Mouse (Mus musculus) intestine, embryonic 16.5 days (tissue): ENCODE measurements at regions not wholly inside any gene's neighbourhood (a gene's known extent, or its start where the extent isn't known, plus 50 kb on each side); places are given as distances from the start of the nearest gene placed in this dataset.

Source experiments
- ATAC-seq: fragments of 200-750 bp; cut with Nextera tagmentation; 2 replicates; pipeline ENCODE4 v1.8.0; 2017; ENCODE audit warnings: moderate TSS enrichment, moderate library complexity
- H3K27ac ChIP-seq: fragments of 300-500 bp; sonication (generic); 2 replicates; pipeline ENCODE4 v1.5.1; 2014; ENCODE audit warnings: mild to moderate bottlenecking, low read length
- H3K27me3 ChIP-seq: fragments of 300-500 bp; sonication (generic); replicated peaks from 2 replicates; pipeline ENCODE4 v1.6.1; 2014; ENCODE audit warnings: low read length, control low read depth, mixed read lengths; ENCODE audit not compliant: control insufficient read depth, insufficient read depth
- H3K36me3 ChIP-seq: fragments of 300-500 bp; sonication (generic); 2 replicates; pipeline ENCODE4 v1.6.1; 2014; ENCODE audit warnings: low read length, control low read depth; ENCODE audit not compliant: control insufficient read depth, insufficient read depth
- H3K4me1 ChIP-seq: fragments of 300-500 bp; sonication (generic); 2 replicates; pipeline ENCODE4 v1.6.1; 2014; ENCODE audit warnings: low read length, control low read depth, mixed read lengths; ENCODE audit not compliant: control insufficient read depth, insufficient read depth
- H3K4me2 ChIP-seq: fragments of 300-500 bp; sonication (generic); 2 replicates; pipeline ENCODE4 v1.6.1; 2014; ENCODE audit warnings: low read depth, low read length, control low read depth
- H3K4me3 ChIP-seq: fragments of 300-500 bp; sonication (generic); 2 replicates; pipeline ENCODE4 v1.5.1; 2014; ENCODE audit warnings: mild to moderate bottlenecking, low read length
- H3K9ac ChIP-seq: fragments of 300-500 bp; sonication (generic); 2 replicates; pipeline ENCODE4 v1.6.1; 2014; ENCODE audit warnings: low read depth, low read length
- H3K9me3 ChIP-seq: fragments of 300-500 bp; sonication (generic); 2 replicates; pipeline ENCODE4 v1.6.1; 2016; ENCODE audit warnings: low read length, control low read depth; ENCODE audit not compliant: control insufficient read depth
- WGBS: fragments of 180-500 bp; shearing (Covaris S2); extraction: QIAGEN DNeasy Blood & Tissue Kit; methylation state at CpG from one replicate; pipeline ENCODE4 v1.1.7; 2014; 5-methylcytosine and 5-hydroxymethylcytosine counted together

DNA sequence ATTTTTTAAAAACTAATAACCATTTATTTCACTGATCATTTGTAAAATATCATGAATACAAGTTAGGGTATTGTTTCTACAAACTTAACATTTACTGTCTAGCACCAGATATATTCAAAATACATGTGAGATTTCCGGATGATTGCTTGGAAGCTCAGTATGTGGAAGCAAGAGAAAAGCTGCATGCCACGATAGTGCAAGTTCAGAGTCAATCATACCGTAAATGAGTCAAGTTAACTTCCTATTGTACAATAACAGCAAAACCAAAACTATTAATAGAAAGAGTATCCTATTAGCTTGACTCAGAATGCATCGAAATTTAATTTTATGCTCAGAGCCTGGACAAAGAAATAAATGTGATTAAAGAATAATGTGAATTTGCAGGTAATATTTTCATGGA is 1284.6 kb upstream of the Cited2 start:
- 82% methylated on average over 4 of the region's 4 CpGs for WGBS
- Histone ChIP-seq H3K36me3 (no peaks in the 10 kb centered on the region), H3K27me3 (no peaks in the 10 kb centered on the region), H3K9me3 (no peaks in the 10 kb centered on the region), H3K4me3 (no peak overlapping the region), H3K9ac (no peak overlapping the region), H3K4me2 (no peak overlapping the region), H3K27ac (no peak overlapping the region), H3K4me1 (no peaks in the 10 kb centered on the region)
- no peak for ATAC-seq

DNA sequence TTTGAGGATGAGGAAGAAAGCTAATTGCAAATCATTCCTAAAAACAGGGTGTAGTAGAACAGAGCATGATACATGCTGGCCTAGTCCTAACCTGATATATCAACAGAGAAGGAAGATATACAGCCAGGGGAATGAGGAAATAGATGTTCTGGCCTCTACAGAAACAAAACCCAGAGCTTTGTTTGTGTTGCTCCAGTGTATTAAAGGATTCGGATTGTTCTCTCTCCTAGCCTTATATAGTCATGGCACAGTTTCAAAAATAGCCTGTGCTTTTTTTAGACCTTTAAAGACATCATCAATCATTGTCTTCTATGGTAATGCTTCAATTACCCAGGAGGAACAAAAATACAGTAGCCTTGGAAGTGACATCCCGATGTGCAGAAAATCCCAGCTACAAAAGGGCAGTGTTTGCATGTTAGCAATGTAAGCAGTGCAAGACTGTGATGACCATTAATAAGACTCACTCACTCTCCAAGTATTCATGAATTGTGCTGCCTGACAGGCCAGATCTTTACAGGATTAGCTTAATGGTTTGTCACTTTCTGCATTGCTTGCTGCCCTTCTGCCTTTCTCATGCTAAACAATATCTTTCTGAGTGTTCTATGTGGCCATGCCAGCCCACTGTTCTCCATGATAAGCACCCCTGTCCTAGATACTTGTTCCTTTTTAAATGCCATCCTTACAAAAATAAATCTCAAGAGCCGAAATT is 1281.9 kb upstream of the Cited2 start:
- Histone ChIP-seq H3K27ac (no peak overlapping the region), H3K4me2 (no peak overlapping the region), H3K9ac (no peak overlapping the region), H3K27me3 (no peaks in the 10 kb centered on the region), H3K36me3 (no peaks in the 10 kb centered on the region), H3K4me1 (no peaks in the 10 kb centered on the region), H3K9me3 (no peaks in the 10 kb centered on the region), H3K4me3 (no peak overlapping the region)
- WGBS: 32% methylated on average over 3 of the region's 3 CpGs
- ATAC-seq: peak; percentile 28; the same call in 1 of the 2 replicates

DNA sequence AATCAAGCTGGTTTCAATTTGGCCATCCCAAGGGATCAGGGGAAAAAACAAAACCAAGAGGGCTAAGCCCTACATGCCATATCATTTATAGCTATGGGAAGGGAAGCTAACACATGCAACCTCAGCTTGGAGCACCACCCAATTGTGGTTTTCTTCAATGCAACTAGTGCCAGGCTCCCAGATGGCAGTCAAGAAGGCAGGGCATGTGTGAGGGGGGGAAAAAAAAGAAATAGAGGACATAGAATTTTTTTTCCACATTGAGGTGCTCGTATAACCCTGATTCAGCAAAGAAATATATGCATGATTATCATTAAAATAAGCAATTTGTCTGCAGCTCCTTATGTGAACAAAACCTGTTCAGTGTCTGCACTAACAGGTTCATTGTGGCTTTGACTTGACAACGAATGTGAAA is 1281.4 kb upstream of the Cited2 start:
- 83% methylated on average over 2 of the region's 2 CpGs for WGBS
- H3K9me3 ChIP-seq: no peaks in the 10 kb centered on the region

DNA sequence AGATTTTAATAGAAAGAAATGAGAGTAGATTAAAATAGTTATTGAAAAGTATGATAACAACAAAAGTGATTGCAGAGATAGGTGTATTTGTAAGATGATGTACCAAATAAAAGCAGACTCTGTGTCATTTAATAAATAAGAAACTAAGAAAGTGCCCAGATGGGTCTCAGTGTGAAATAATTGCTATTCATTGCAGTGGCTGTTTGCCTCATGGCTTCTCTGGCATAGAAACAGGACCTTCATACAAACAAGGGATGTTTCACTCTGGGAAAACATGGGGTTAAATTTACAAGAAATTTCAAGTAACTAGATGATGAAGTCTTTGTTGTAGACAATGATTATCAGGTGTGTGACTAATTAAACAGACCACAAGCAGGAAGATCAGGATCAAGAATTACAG is 1279.1 kb upstream of the Cited2 start:
- no peaks in the 10 kb centered on the region for H3K36me3 ChIP-seq
- H3K4me3 ChIP-seq: no peak overlapping the region
- H3K4me1 ChIP-seq: no peaks in the 10 kb centered on the region
- no peak overlapping the region for H3K9ac ChIP-seq
- no peaks in the 10 kb centered on the region for H3K9me3 ChIP-seq
- no peak overlapping the region for H3K27ac ChIP-seq
- ATAC-seq: no peak
- H3K27me3 ChIP-seq: no peaks in the 10 kb centered on the region
- no peak overlapping the region for H3K4me2 ChIP-seq

More for the DNA sequence above, 1281.4 kb upstream of the Cited2 start:
- Histone ChIP-seq H3K27me3 (no peaks in the 10 kb centered on the region), H3K4me3 (no peak overlapping the region), H3K4me2 (no peak overlapping the region), H3K27ac (no peak overlapping the region), H3K4me1 (no peaks in the 10 kb centered on the region), H3K36me3 (no peaks in the 10 kb centered on the region), H3K9ac (no peak overlapping the region)
- ATAC-seq: no peak

DNA sequence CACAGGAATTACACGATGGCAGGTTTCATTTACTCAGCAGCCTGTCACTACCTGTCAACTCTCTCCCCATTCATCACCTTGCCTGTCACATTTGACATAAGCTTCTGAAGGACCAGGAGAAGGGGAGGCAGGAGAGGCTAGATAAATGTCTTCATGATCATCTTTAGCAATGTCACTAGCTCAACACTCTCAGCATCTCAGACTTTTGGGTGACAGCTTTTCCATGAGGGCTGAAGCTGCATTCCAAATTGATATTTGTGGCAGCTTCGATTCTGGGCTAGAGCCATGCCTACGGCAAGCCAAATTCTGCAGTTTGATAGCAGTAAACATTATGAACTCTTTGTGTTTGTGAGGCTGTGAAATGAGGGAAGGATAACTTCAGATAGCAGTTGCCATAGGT is 1255.1 kb upstream of the Cited2 start:
- WGBS: 67% methylated on average over 3 of the region's 3 CpGs
- Histone ChIP-seq H3K27me3 (no peaks in the 10 kb centered on the region), H3K4me3 (no peak overlapping the region), H3K9me3 (no peaks in the 10 kb centered on the region), H3K27ac (no peak overlapping the region), H3K36me3 (no peaks in the 10 kb centered on the region), H3K4me2 (no peak overlapping the region), H3K4me1 (no peaks in the 10 kb centered on the region), H3K9ac (no peak overlapping the region)
- no peak for ATAC-seq

DNA sequence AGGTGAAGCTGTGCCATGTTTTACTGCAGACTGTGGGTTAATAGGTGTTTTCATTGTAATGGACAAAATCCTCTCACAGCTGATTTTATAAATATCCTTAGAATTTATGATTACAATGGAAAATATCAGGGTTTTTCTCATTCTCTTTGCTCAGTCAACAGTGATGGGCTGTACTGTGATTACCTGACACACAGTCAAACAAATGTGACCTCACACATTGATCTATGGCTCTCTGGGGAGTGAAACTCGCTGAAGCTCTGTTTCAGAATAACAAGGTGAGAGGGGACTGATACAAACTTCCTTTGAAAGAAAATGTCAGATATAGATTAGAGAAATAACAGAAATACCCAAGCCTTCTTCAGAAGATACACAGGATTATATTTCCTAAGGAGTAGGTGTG is 1253.3 kb upstream of the Cited2 start:
- H3K4me2 ChIP-seq: no peak overlapping the region
- H3K36me3 ChIP-seq: no peaks in the 10 kb centered on the region
- no peak overlapping the region for H3K4me3 ChIP-seq
- WGBS: 24% methylated on average over 1 of the region's 1 CpGs
- no peak for ATAC-seq
- no peaks in the 10 kb centered on the region for H3K9me3 ChIP-seq
- H3K27ac ChIP-seq: no peak overlapping the region
- no peaks in the 10 kb centered on the region for H3K4me1 ChIP-seq
- no peaks in the 10 kb centered on the region for H3K27me3 ChIP-seq
- no peak overlapping the region for H3K9ac ChIP-seq

DNA sequence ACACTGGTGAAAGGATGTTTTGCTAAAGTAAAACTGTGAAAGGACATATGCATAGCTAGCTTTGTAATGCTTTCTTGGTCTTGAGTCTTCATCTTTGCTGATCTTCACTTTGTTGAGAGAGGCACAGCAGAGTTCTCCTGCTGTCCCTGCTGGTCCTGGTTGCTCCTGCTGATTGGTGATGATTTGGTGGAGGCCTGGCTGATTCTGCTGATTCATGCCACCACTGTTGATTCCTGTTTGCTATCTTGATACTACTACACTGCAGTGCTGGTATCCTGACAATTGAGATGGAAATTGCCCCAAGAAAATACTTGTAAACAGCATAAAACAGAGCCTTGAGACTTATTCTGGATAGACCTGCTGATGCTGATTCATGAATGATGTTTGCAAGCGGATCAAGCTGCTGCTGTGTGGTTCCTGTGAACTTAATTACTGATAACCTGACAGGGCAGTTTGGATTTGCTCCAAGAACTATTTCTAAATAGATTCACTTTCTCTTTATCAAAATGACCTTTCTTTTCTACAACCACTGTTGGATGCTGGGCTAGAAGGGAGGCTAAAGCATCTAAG is 1249.0 kb upstream of the Cited2 start:
- ATAC-seq: no peak
- Histone ChIP-seq H3K36me3 (no peaks in the 10 kb centered on the region), H3K9me3 (no peaks in the 10 kb centered on the region), H3K27ac (no peak overlapping the region), H3K4me2 (no peak overlapping the region), H3K27me3 (no peaks in the 10 kb centered on the region), H3K4me1 (no peaks in the 10 kb centered on the region), H3K9ac (no peak overlapping the region), H3K4me3 (no peak overlapping the region)
- 51% methylated on average over 1 of the region's 1 CpGs for WGBS

DNA sequence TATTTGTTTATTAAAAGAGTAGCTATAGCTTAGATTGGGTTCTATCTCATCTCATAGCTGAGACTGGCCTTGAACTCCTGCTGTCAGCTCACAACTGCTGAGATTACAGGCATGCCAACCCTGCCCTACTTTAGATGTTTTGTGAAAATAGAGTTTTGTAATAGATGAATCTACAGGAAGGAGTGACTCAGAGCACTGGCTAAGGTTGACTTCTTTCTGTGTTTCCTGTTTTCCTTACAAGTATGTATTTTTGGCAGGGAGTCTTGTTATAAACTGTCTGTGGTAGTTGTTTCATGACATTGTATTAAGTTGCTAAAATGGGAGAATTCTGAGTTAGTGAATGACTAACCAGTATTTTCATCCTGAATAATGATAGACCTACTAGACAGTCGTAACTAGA is 1224.4 kb upstream of the Cited2 start:
- 92% methylated on average over 1 of the region's 1 CpGs for WGBS
- Histone ChIP-seq H3K36me3 (no peaks in the 10 kb centered on the region), H3K27ac (no peak overlapping the region), H3K4me1 (no peaks in the 10 kb centered on the region), H3K9ac (no peak overlapping the region), H3K4me2 (no peak overlapping the region), H3K4me3 (no peak overlapping the region), H3K27me3 (no peaks in the 10 kb centered on the region), H3K9me3 (no peaks in the 10 kb centered on the region)
- ATAC-seq: no peak

DNA sequence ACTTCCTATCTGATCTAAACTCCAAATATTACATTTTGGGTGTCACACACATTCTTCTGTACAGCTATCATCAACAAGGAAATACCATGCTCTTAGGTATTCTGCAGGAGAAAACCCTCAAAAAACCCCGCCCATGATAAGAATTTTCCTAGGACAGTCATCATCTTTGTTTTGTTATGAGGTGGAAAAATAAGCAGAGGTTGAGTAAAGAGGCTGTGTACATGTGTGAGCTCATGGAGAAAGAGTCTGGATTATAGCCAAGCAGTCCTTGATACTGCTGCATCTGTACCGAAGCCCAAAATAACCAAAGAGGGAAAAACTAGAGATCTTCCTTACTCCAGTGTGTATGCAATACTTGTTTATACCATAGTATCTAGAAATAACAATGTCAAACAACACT is 1215.3 kb upstream of the Cited2 start:
- H3K9me3 ChIP-seq: no peaks in the 10 kb centered on the region
- no peak overlapping the region for H3K9ac ChIP-seq
- no peak overlapping the region for H3K4me3 ChIP-seq
- no peaks in the 10 kb centered on the region for H3K27me3 ChIP-seq
- ATAC-seq: no peak
- H3K27ac ChIP-seq: no peak overlapping the region
- WGBS: 70% methylated on average over 2 of the region's 2 CpGs
- H3K36me3 ChIP-seq: no peaks in the 10 kb centered on the region
- H3K4me2 ChIP-seq: no peak overlapping the region
- no peaks in the 10 kb centered on the region for H3K4me1 ChIP-seq

DNA sequence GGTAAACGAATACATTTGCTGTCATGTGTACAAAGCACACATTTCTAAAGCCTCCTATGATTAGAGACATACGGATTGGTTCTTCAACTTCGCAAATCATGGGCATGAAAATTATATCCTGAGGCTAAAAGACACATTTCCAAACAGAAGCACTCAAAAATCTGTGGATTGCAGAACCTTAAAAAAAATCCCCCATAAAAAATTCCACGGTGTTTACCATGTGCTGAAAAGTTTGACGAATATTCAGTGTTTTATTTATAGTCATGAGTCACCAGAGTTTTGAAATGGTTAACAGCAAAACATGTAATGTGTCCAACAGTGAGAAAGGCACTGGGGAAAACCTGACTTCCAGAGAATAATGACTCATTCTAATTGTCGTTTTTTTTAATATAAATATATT is 1214.9 kb upstream of the Cited2 start:
- H3K9me3 ChIP-seq: no peaks in the 10 kb centered on the region
- no peaks in the 10 kb centered on the region for H3K36me3 ChIP-seq
- H3K4me3 ChIP-seq: no peak overlapping the region
- no peaks in the 10 kb centered on the region for H3K4me1 ChIP-seq
- 60% methylated on average over 6 of the region's 6 CpGs for WGBS
- no peak for ATAC-seq
- no peak overlapping the region for H3K9ac ChIP-seq
- no peak overlapping the region for H3K4me2 ChIP-seq
- H3K27me3 ChIP-seq: no peaks in the 10 kb centered on the region
- no peak overlapping the region for H3K27ac ChIP-seq
